9 mouse cellular contexts compared by ENCODE assay signal in the genomic region with DNA sequence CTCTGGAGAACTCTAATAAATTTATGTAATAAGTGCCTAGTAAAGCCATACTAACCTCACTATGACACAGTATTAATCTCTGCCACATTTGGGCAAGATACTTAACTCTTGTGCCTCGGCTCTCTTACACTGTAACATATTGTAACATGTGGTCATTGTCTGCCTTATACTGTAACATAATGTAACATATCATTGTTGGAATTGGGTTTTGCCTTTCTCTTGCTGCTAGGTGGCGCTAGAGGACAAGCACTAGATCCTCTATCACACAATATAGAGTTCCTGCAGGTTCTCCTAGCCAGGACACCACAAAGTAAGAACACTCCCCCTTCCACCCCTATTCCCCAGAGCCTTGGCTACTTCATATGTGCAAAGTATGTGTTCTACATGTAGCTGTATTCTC. TPM values are rescaled to one million over a fixed set of nuclear protein-coding genes. Genes with fewer than 3 reads are reported as not detected.
A peak's percentile ranks its signal among the peaks of the same experiment; 100 is the strongest.
DNase-seq lines count a peak whose midpoint lies in the region; ATAC-seq and TF ChIP-seq lines count a peak whose summit lies in the region.
"Had no signal": no experiment of that assay in that cellular context is flagged by ENCODE, and none has a peak within 500 bp of the region (broad histone marks: within the 10 kb centered on the region; RNA-seq: fewer than 3 reads in every experiment).

No protein-coding gene starts in this region.

- H3K9me3 ChIP-seq in ES-E14 (ENCODE audit: control insufficient read depth, insufficient read depth, low read depth, low read length), result no peaks in the 10 kb centered on the region
- H3K9me3 ChIP-seq in embryonic facial prominence, embryonic 12.5 days, result no peaks in the 10 kb centered on the region
- H3K9me3 ChIP-seq: embryonic facial prominence, embryonic 15.5 days had no signal

- no peak overlapping the region for H3K27ac ChIP-seq in ES-E14 (ENCODE audit: insufficient read depth, low read depth, low read length, poor library complexity, severe bottlenecking)
- no peak overlapping the region for H3K27ac ChIP-seq in embryonic facial prominence, embryonic 12.5 days
- H3K27ac ChIP-seq: embryonic facial prominence, embryonic 15.5 days had no signal

- ATAC-seq in embryonic facial prominence, embryonic 12.5 days (ENCODE audit: insufficient number of reproducible peaks, insufficient read depth, low FRiP score, low TSS enrichment), result peak; percentile 41; the same call in 1 of the 2 replicates

- H3K27me3 ChIP-seq in embryonic facial prominence, embryonic 12.5 days, result no peaks in the 10 kb centered on the region

- 0 out of 4 replicates have a peak, but pooled peaks cover 0 to 2% of the 10 kb centered on the region in 2 experiments for H3K4me1 ChIP-seq in ES-E14 (ENCODE audit: control insufficient read depth in 2 of 2, insufficient read depth in 2 of 2, low read length in 2 of 2, poor library complexity in 1 of 2)
- H3K4me1 ChIP-seq in embryonic facial prominence, embryonic 12.5 days, result no peaks in the 10 kb centered on the region

- H3K36me3 ChIP-seq in ES-E14 (ENCODE audit: control insufficient read depth, insufficient read depth, low read length, poor library complexity, severe bottlenecking), result no peaks in the 10 kb centered on the region
- no peaks in the 10 kb centered on the region for H3K36me3 ChIP-seq in embryonic facial prominence, embryonic 12.5 days
- H3K36me3 ChIP-seq: embryonic facial prominence, embryonic 15.5 days had no signal

- WGBS in embryonic facial prominence, embryonic 12.5 days, result 32% methylated on average over 2 of the region's 2 CpGs

- H3K4me3 ChIP-seq in ES-E14 (ENCODE audit: insufficient read depth in 1 of 2, low read depth in 1 of 2, low read length in 2 of 2, poor library complexity in 1 of 2, severe bottlenecking in 1 of 2), result no peak overlapping the region
- no peak overlapping the region for H3K4me3 ChIP-seq in embryonic facial prominence, embryonic 12.5 days
- H3K4me3 ChIP-seq: embryonic facial prominence, embryonic 15.5 days had no signal

- in situ Hi-C loops in ES-E14 (cut with MboI; ENCODE audit: low sequenced_read_pairs in 2 of 2, unreplicated experiment in 2 of 2), result no loop called here

- peak; percentile 35 for DNase-seq in heart, postnatal 4 days
- DNase-seq in heart, adult 9 months (ENCODE audit: low spot score in 2 of 2), result no peak
- DNase-seq in 3T3-L1 (ENCODE audit: low read depth, low spot score) (peak; percentile 89), ES-E14 (ENCODE audit: low read depth, low spot score) (peak; percentile 62)
- DNase-seq in lung, postnatal 10 days, result peak; percentile 34
- peak; percentile 59 to 60 for DNase-seq in thymus, postnatal 36 days
- DNase-seq in frontal cortex, postnatal 14 days (ENCODE audit: low spot score in 2 of 2), result no peak

- no peak overlapping the region for H3K9ac ChIP-seq in ES-E14 (ENCODE audit: insufficient read depth, low read depth, low read length, poor library complexity, severe bottlenecking)
- H3K9ac ChIP-seq in embryonic facial prominence, embryonic 12.5 days, result no peak overlapping the region
- H3K9ac ChIP-seq: embryonic facial prominence, embryonic 15.5 days had no signal

- no peak overlapping the region for H3K4me2 ChIP-seq in embryonic facial prominence, embryonic 12.5 days (replicated peaks)
- H3K4me2 ChIP-seq: embryonic facial prominence, embryonic 15.5 days had no signal

TF ChIP-seq in ES-E14, 5 proteins besides CTCF, POLR2A, EP300 and RAD21:
- TF ChIP-seq ZC3H11A (IDR thresholded peaks at IDR 0.05; ENCODE audit: borderline replicate concordance, low read depth, low read length), result 0 out of 2 replicates have a peak, but pooled peaks have one; percentile 42
- TF ChIP-seq MAFK (IDR thresholded peaks at IDR 0.05; ENCODE audit: insufficient read depth, low read depth, low read length), result no peak

RNA-seq across cellular contexts. Expression of gene Fam163a, which starts 36.2 kb away (rescaled TPM):
- total RNA-seq in heart, postnatal 4 days (2021), result under 1 TPM; 0.81 to 0.88 TPM
- total RNA-seq in ES-E14 (2012; rRNA removed), result 0.09 and 0.11 TPM in 2 replicates
- polyA plus RNA-seq in embryonic facial prominence, embryonic 12.5 days (2016; fragmentation: Nextera tagmentation; extraction: Ambion mirVana), result 1.3 and 1.8 TPM in 2 replicates

Comparison
In these comparisons a context has a peak if more than half of its experiments do, and no peak if none do; other contexts are left out.
1. DNase-seq: peak in heart, postnatal 4 days (single experiment), 3T3-L1 (single experiment), ES-E14 (single experiment), lung, postnatal 10 days (single experiment) and thymus, postnatal 36 days (2 of 2); none in heart, adult 9 months (0 of 2) and frontal cortex, postnatal 14 days (0 of 2).